Mouse (Mus musculus) forebrain, embryonic 10.5 days (tissue): ENCODE data around the gene Fam193a. TPM values are rescaled to one million over a fixed set of nuclear protein-coding genes. Genes with fewer than 3 reads are reported as not detected.

ENCODE experiments used
- DNase-seq: peaks from one replicate; pipeline ENCODE4 v3.0.0-alpha.2; 2017; ENCODE audit warnings: low spot score; ENCODE audit errors: extremely low spot score
- H3K27ac ChIP-seq: fragments of 300-500 bp; sonication (generic); 2 replicates; pipeline ENCODE4 v1.5.1; 2016; ENCODE audit warnings: mild to moderate bottlenecking
- H3K27me3 ChIP-seq: fragments of 300-500 bp; sonication (generic); 2 replicates; pipeline ENCODE4 v1.6.1; 2016; ENCODE audit warnings: mild to moderate bottlenecking; ENCODE audit not compliant: poor library complexity, severe bottlenecking
- H3K36me3 ChIP-seq: fragments of 300-500 bp; sonication (generic); replicated peaks from 2 replicates; pipeline ENCODE4 v1.6.1; 2016; ENCODE audit warnings: mild to moderate bottlenecking, moderate library complexity
- H3K4me1 ChIP-seq: fragments of 300-500 bp; sonication (generic); 2 replicates; pipeline ENCODE4 v1.6.1; 2016
- H3K4me3 ChIP-seq: fragments of 300-500 bp; sonication (generic); 2 replicates; pipeline ENCODE4 v1.5.1; 2016; ENCODE audit warnings: mild to moderate bottlenecking, moderate library complexity
- H3K9me3 ChIP-seq: fragments of 300-500 bp; sonication (generic); 2 replicates; pipeline ENCODE4 v1.6.1; 2016; ENCODE audit warnings: mild to moderate bottlenecking, moderate library complexity
- WGBS: fragments of 180-500 bp; shearing (Covaris S2); methylation state at CpG from one replicate; pipeline ENCODE4 v1.1.7; 2016; 5-methylcytosine and 5-hydroxymethylcytosine counted together
- polyA plus RNA-seq: library from polyadenylated mRNA; unstranded; fragments of >200 nt; fragmentation: Nextera tagmentation; extraction: Ambion mirVana; gene quantifications from 2 replicates; pipeline ENCODE4 v1.2.1, GENCODE M21; 2016

Fam193a gene
- polyA plus RNA-seq, 1 experiment from 2014 or later: 13.8 TPM

DNA sequence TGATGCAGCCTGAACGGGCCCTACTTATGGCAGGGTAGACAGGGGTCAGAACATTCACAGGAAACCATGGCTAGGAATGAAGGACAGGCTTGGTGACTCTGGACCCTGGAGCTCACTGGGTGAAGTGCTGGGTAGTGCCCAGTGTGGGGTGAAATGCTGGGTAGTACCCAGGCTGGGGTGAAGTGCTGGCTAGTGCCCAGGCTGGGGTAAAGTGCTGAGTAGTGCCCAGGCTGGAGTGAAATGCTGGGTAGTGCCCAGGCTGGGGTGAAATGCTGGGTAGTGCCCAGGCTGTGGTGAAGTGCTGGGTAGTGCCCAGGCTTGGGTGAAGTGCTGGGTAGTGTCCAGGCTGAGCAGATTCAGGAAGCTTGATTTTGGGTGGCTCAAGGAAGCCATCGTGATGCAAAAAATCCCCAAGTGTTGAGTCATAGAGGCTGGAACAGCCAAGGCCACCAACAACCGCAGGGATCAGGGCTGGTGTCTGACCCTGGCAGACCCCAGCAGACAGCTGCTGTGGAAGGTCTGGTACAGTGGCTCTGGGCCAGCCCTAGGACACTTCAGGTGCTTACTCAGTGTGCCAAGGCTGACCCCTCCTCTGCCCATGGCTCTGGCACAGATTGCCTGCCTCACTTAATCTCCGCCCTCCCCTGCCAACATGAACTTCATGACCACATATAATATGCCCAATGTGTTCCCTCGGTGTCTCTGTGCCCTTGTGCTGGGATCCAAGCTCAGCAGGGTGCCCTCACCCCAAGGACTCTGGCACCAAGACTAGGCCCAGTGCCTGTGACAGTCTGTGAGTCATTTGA lies 165.2 kb downstream of the Fam193a start:
- Histone ChIP-seq H3K9me3 (no peaks in the 10 kb centered on the region), H3K27me3 (no peaks in the 10 kb centered on the region), H3K4me3 (no peak overlapping the region), H3K27ac (no peak overlapping the region), H3K36me3 (no peaks in the 10 kb centered on the region), H3K4me1 (peaks cover 3% of the 10 kb centered on the region; the same call in 1 of the 2 replicates)
- DNase-seq: no peak
- WGBS: 85% methylated on average over 5 of the region's 5 CpGs

DNA sequence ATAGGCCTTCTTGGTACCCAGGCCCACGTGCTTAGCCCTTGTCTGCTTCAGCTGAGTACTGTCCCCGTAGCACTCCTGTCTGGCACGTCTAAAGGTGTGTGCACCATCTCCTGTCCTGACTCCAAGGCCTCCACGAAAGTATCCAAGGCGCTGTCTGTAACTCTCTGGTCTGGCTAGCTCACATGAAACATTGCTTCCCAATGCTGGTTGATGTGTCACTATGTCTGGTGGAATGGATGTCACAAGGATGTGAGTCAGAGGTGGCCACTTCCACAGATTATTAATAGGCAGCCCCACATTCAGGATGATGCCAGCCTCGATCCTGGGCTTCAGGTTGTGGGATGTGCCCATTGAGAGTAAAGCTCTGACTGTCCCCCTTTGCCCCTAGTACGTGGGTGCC lies 166.1 kb downstream of the Fam193a start:
- DNase-seq: no peak
- H3K27me3 ChIP-seq: no peaks in the 10 kb centered on the region
- peaks cover 3% of the 10 kb centered on the region; the same call in 1 of the 2 replicates for H3K4me1 ChIP-seq
- WGBS: 85% methylated on average over 7 of the region's 7 CpGs
- H3K4me3 ChIP-seq: no peak overlapping the region
- no peak overlapping the region for H3K27ac ChIP-seq
- H3K9me3 ChIP-seq: no peaks in the 10 kb centered on the region
- no peaks in the 10 kb centered on the region for H3K36me3 ChIP-seq

Other genes starting within 250 kb of the Fam193a start
- 0.77 and 0.89 TPM in 2 replicates for gene Poln, start 200.5 kb upstream of the Fam193a start, polyA plus RNA-seq
- gene Haus3, start 200.4 kb upstream of the Fam193a start, polyA plus RNA-seq: 53.8 and 59.4 TPM in 2 replicates
- 11.1 and 14.6 TPM in 2 replicates for gene Mxd4, start 182.2 kb upstream of the Fam193a start, polyA plus RNA-seq
- gene Zfyve28, start 81.5 kb upstream of the Fam193a start, polyA plus RNA-seq: 1.1 and 1.9 TPM in 2 replicates
- not detected in 2 replicates for gene Cfap99, start 81.3 kb upstream of the Fam193a start, polyA plus RNA-seq
- gene Rnf4, start 33.6 kb upstream of the Fam193a start, polyA plus RNA-seq: 206 and 209 TPM in 2 replicates
- 6.1 and 6.7 TPM in 2 replicates for gene Tnip2, start 144.1 kb downstream of the Fam193a start, polyA plus RNA-seq
- gene Sh3bp2, start 155.9 kb downstream of the Fam193a start, polyA plus RNA-seq: 7.7 and 11.7 TPM in 2 replicates
- gene Add1, start 203.7 kb downstream of the Fam193a start, polyA plus RNA-seq: 182 and 186 TPM in 2 replicates